ENCODE assay signal across 9 mouse cellular contexts in genomic region chr6:82871632-82872331, GRCm38 (mm10).
DNase-seq lines count a peak whose midpoint lies in the region; TF ChIP-seq lines count a peak whose summit lies in the region.
"Had no signal": no experiment of that assay in that cellular context is flagged by ENCODE, and none has a peak within 500 bp of the region (broad histone marks: within the 10 kb centered on the region; RNA-seq: fewer than 3 reads in every experiment).

No protein-coding gene starts in this region.

- no peaks in the 10 kb centered on the region for H3K36me3 ChIP-seq in kidney, adult 2 months (ENCODE audit: control insufficient read depth, insufficient read depth, low read length)
- H3K36me3 ChIP-seq in MEL (ENCODE audit: control insufficient read depth in 1 of 2, insufficient read depth in 2 of 2, low read length in 2 of 2): peaks cover 0 to 15% of the 10 kb centered on the region in 2 experiments; a peak in 2 of 4 replicates
- H3K36me3 ChIP-seq: lung, embryonic 15.5 days had no signal

- H3K9me3 ChIP-seq in MEL (replicated peaks; ENCODE audit: insufficient read depth, low read length): no peaks in the 10 kb centered on the region
- H3K9me3 ChIP-seq: lung, embryonic 15.5 days had no signal

- WGBS in kidney, adult 2 months: 13% methylated on average over 5 of the region's 5 CpGs

- no peak for TF ChIP-seq CTCF in kidney, adult 2 months (conservative IDR thresholded peaks at IDR 0.05; ENCODE audit: insufficient read depth, insufficient read length, low read depth, low read length)
- no peak for TF ChIP-seq CTCF in MEL (IDR thresholded peaks at IDR 0.05 in 2 of 3, conservative IDR thresholded peaks at IDR 0.05 in 1 of 3; ENCODE audit: control insufficient read depth in 1 of 3, insufficient read depth in 1 of 3, low read depth in 2 of 3, low read length in 3 of 3, poor library complexity in 1 of 3, severe bottlenecking in 1 of 3)
- no peak for TF ChIP-seq CTCF in brain, embryonic 14.5 days (IDR thresholded peaks at IDR 0.05; ENCODE audit: borderline replicate concordance, extremely low read depth, insufficient read depth, insufficient read length)

- no peak for TF ChIP-seq RAD21 in MEL (IDR thresholded peaks at IDR 0.05; ENCODE audit: low read depth, low read length)

- peak; percentile 6 for DNase-seq in kidney, adult 2 months
- no peak for DNase-seq in kidney, postnatal 36 days
- DNase-seq in MEL (ENCODE audit: low read depth, low spot score): peak; percentile 87
- DNase-seq in brain, embryonic 14.5 days (ENCODE audit: low read depth): peak; percentile 9
- peak; percentile 64 for DNase-seq in lung, postnatal 36 days
- no peak for DNase-seq in left cerebral cortex, postnatal 36 days (ENCODE audit: low spot score in 2 of 2)
- no peak for DNase-seq in layer of hippocampus, postnatal 25 days (ENCODE audit: extremely low spot score in 1 of 2, low spot score in 1 of 2)
- DNase-seq: kidney, adult 9 months had no signal

- no peak for TF ChIP-seq POLR2A in kidney, adult 2 months (IDR thresholded peaks at IDR 0.05; ENCODE audit: low read depth, low read length)
- no peak for TF ChIP-seq POLR2A in MEL (IDR thresholded peaks at IDR 0.05; ENCODE audit: control insufficient read depth in 1 of 2, insufficient read depth in 1 of 2, low read depth in 1 of 2, low read length in 2 of 2, poor library complexity in 1 of 2)
- no peak for TF ChIP-seq POLR2A in brain, embryonic 14.5 days (IDR thresholded peaks at IDR 0.05; ENCODE audit: borderline replicate concordance, extremely low read depth, insufficient read depth, insufficient read length, poor library complexity, severe bottlenecking)

- H3K79me2 ChIP-seq in MEL (ENCODE audit: control insufficient read depth, insufficient read depth, low read length, poor library complexity): no peaks in the 10 kb centered on the region

- intact Hi-C loops in left cerebral cortex, postnatal 36 days (cut with DNase I): no loop called here

- H3K27ac ChIP-seq in kidney, adult 2 months (ENCODE audit: insufficient read depth, low read depth, low read length): no peak overlapping the region
- H3K27ac ChIP-seq in MEL (ENCODE audit: control insufficient read depth, low read depth, low read length): peak overlapping the region; percentile 96
- H3K27ac ChIP-seq: lung, embryonic 15.5 days had no signal

- no peak for TF ChIP-seq EP300 in MEL (IDR thresholded peaks at IDR 0.05; ENCODE audit: low read depth in 1 of 2, low read length in 2 of 2)

- peak overlapping the region; percentile 67 for H3K9ac ChIP-seq in MEL (ENCODE audit: control insufficient read depth, low read depth, low read length, poor library complexity, severe bottlenecking)
- H3K9ac ChIP-seq: lung, embryonic 15.5 days had no signal

- H3K4me1 ChIP-seq in kidney, adult 2 months (ENCODE audit: control insufficient read depth, insufficient read depth, low read length): no peaks in the 10 kb centered on the region
- peaks cover 11 to 17% of the 10 kb centered on the region in 2 experiments for H3K4me1 ChIP-seq in MEL (ENCODE audit: control insufficient read depth in 1 of 2, insufficient read depth in 2 of 2, low read length in 2 of 2)

- H3K27me3 ChIP-seq in kidney, adult 2 months (replicated peaks; ENCODE audit: control insufficient read depth, insufficient read depth, low read length): no peaks in the 10 kb centered on the region
- no peaks in the 10 kb centered on the region for H3K27me3 ChIP-seq in MEL (ENCODE audit: control insufficient read depth in 1 of 2, insufficient read depth in 2 of 2, low read length in 2 of 2)
- H3K27me3 ChIP-seq: lung, embryonic 15.5 days had no signal

- no peak overlapping the region for H3K4me3 ChIP-seq in kidney, adult 2 months (ENCODE audit: insufficient read depth, low read depth, low read length)
- peak overlapping the region; percentile 25 to 43; a peak in 3 of 4 replicates for H3K4me3 ChIP-seq in MEL (ENCODE audit: control insufficient read depth in 1 of 2, insufficient read depth in 1 of 2, low read depth in 2 of 2, low read length in 2 of 2)
- H3K4me3 ChIP-seq: lung, embryonic 15.5 days had no signal

TF ChIP-seq in MEL, 35 proteins besides CTCF, POLR2A, EP300 and RAD21:
- TF ChIP-seq MAFK (IDR thresholded peaks at IDR 0.05; ENCODE audit: borderline replicate concordance, low read depth, low read length) (no peak), ZNF384 (IDR thresholded peaks at IDR 0.05; ENCODE audit: low read depth, low read length) (no peak), BHLHE40 (IDR thresholded peaks at IDR 0.05; ENCODE audit: borderline replicate concordance, low read depth, low read length) (no peak), GABPA (IDR thresholded peaks at IDR 0.05; ENCODE audit: low read depth, low read length) (peak; percentile 64; the same call in 1 of the 2 replicates), ZKSCAN1 (IDR thresholded peaks at IDR 0.05; ENCODE audit: low read depth, low read length) (no peak), ELF1 (IDR thresholded peaks at IDR 0.05; ENCODE audit: low read depth, low read length) (peak; percentile 48), TBP (IDR thresholded peaks at IDR 0.05; ENCODE audit: low read depth, low read length) (no peak), MEF2A (IDR thresholded peaks at IDR 0.05; ENCODE audit: extremely low read depth, insufficient replicate concordance, low read depth, low read length, poor library complexity, severe bottlenecking) (no peak), JUND (IDR thresholded peaks at IDR 0.05; ENCODE audit: low read depth, low read length) (peak; percentile 93; the same call in 1 of the 2 replicates)
TF ChIP-seq in MEL: peak in this region for 3.

Comparison
In these comparisons a context has a peak if more than half of its experiments do, and no peak if none do; other contexts are left out.
1. DNase-seq: peak in kidney, adult 2 months (single experiment), MEL (single experiment), brain, embryonic 14.5 days (single experiment) and lung, postnatal 36 days (single experiment); none in kidney, postnatal 36 days (0 of 2), left cerebral cortex, postnatal 36 days (0 of 2) and layer of hippocampus, postnatal 25 days (0 of 2).